Mouse (Mus musculus) spleen, adult 2 months (tissue): Measurements from ENCODE around the gene 4930426L09Rik.

ENCODE experiments used
- CTCF ChIP-seq: fragments of 200-500 bp; IDR thresholded peaks from 2 replicates; pipeline ENCODE4 v1.5.1; 2011; ENCODE audit warnings: mild to moderate bottlenecking, inconsistent platforms; ENCODE audit not compliant: insufficient read depth, insufficient read length, insufficient replicate concordance; ENCODE audit errors: extremely low read depth
- POLR2A ChIP-seq: fragments of 200-500 bp; IDR thresholded peaks from 2 replicates; pipeline ENCODE4 v1.6.1; 2011; ENCODE audit warnings: low read depth, low read length, inconsistent platforms

- TF ChIP-seq CTCF (no peak), POLR2A (no peak)
These were observed 46.0 kb upstream of the 4930426L09Rik start for GRCm38 (mm10) chr2:18952102-18952673.
